Mouse (Mus musculus): ENCODE results near the gene Ddr1.

DNA sequence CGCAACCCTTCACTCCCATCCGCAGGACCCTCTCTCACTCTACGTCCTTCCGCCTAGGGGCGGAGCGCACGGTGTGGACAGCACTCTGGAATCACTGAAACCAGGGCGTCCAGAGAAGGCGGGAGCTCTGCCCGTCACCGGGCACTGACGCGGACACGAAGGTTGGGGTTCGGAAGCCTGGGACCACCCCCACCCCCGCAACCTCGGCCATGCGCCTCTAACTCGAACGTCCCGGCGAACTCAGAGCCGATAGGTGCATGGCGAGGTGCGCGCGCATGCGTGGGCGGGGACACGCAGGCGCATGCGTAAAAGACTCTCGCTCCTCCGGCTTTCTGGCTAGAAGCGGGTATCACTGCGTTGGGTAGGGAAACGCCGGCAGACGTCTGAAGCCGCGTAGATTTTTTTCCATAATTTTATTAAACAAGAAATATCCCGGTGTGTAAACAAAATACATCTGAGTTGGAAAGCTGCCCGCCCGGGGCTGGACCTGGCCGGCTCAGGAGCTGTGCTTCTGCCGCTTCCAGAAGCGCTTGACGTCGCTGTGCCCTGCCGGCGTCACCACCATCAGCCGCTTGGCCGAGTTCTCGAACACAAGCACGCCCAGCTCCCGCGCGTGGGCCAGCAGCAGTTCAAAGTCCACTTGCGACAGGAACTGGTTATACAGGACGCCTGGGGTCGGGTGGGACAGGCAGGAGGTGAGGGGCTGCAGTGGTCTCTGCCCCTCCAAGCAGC, 36.9 kb downstream of the Ddr1 start, which contains the start of gene Vars2:
- TF ChIP-seq CTCF (IDR thresholded peaks at IDR 0.05; ENCODE audit: low read depth, low read length) (no peak), EP300 (IDR thresholded peaks at IDR 0.05; ENCODE audit: insufficient read depth, low read depth, low read length) (no peak)

Data from ES-Bruce4 (cell line).